Mouse (Mus musculus) adrenal gland (tissue): Measurements from ENCODE around the gene Rpl9.

Source experiments
- intact Hi-C: fragments of 180-260 bp; cut with DNase I; formaldehyde crosslinking; loops from one replicate; pipeline ENCODE4 v1.15.1; 2025

Gene Rpl9

GRCm38 (mm10) chr5:65387008-65387867 lies 4.0 kb downstream of the Rpl9 start:
- intact Hi-C loops = loop anchor here (10.0 kb wide), 1 partner anchor 92 kb away; no protein-coding TSS in a partner anchor

- intact Hi-C loops = loop anchor here (10.0 kb wide), 1 partner anchor 91 kb away; no protein-coding TSS in a partner anchor
Measured at GRCm38 (mm10) chr5:65385704-65386103, 5.5 kb downstream of the Rpl9 start.

- intact Hi-C loops = no loop called here
Measured at GRCm38 (mm10) chr5:65374746-65375145, 16.5 kb downstream of the Rpl9 start.

GRCm38 (mm10) chr5:65371551-65371950 lies 19.7 kb downstream of the Rpl9 start:
- intact Hi-C loops = no loop called here

GRCm38 (mm10) chr5:65367837-65368236 lies 23.4 kb downstream of the Rpl9 start:
- intact Hi-C loops = no loop called here

- intact Hi-C loops = no loop called here
Measured at GRCm38 (mm10) chr5:65357771-65358170, 33.5 kb downstream of the Rpl9 start.

- intact Hi-C loops = no loop called here
Measured at GRCm38 (mm10) chr5:65356851-65357250, 34.4 kb downstream of the Rpl9 start.

- intact Hi-C loops = no loop called here
Measured at GRCm38 (mm10) chr5:65354985-65355384, 36.3 kb downstream of the Rpl9 start.

GRCm38 (mm10) chr5:65354097-65354496 lies 37.1 kb downstream of the Rpl9 start:
- intact Hi-C loops = no loop called here

- intact Hi-C loops = no loop called here
Measured at GRCm38 (mm10) chr5:65350508-65350907, 40.7 kb downstream of the Rpl9 start.

- intact Hi-C loops = no loop called here
Measured at GRCm38 (mm10) chr5:65348168-65348567, 43.1 kb downstream of the Rpl9 start, which contains the start of gene Klb. TSS of gene Klb (plus strand) at chr5:65348314.

- intact Hi-C loops = no loop called here
Measured at GRCm38 (mm10) chr5:65340167-65340566, 51.1 kb downstream of the Rpl9 start.

GRCm38 (mm10) chr5:65338394-65338793 lies 52.9 kb downstream of the Rpl9 start:
- intact Hi-C loops = loop anchor here (5.0 kb wide), 1 partner anchor 54 kb away; the partner anchor contains the start of genes Lias and Rpl9
